Mouse (Mus musculus) cerebellum, postnatal 36 days (tissue): ENCODE measurements around the gene Sema4d.
A peak's percentile ranks its signal among the peaks of the same experiment; 100 is the strongest.

Experiments
- DNase-seq, 2 experiments: peaks; one replicate each; pipeline ENCODE4 v3.0.0; 2021 to 2022; ENCODE audit warnings: mixed read lengths in 2 of 2

Gene Sema4d

DNA sequence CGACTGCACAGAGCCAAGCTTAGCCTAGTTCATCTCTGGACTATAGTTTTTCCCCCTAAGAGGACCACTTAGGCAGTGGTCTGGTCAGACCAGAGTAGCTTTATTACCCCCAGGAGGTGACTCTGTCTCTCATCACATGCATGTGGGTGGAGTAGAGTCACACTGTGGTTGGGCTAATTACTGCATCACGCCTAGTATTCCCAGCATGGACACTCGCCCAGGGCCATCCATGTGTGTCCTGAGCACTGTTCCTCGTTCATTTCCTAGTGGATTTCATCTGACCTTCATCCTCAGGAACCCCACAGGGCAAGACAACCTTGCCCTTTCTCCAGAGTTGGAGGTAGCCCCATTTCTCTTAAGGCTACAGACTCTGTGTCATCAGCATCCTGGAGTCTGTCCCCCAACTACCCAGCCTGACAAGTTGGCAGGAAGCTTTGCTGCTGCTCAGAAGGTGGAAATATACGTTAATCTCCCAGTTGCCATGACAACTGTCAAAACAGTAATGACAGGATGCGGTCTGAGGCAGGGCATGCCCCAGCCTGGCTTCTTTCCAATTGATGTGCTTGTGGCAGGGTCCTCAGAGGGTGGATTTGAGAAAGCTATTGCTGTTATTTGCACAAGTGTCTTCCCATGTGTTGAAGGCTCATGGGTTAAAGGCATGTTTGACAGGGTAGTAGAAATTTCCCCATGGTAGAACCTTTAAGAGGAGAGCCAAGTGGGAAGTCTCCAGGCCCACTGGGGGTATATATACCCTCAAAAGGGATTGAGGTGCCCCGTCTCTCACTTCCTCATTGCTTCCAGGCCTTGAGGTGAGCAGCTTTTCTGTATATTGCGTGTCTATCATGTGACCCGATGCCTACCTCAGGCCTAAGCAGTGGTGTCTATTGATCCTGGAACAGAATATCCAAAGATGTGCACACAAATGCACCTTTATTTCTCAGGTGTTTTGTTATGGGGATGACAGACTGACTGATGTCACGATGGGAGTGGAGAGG, 20.4 kb upstream of the Sema4d start:
- DNase-seq, result no peak

DNA sequence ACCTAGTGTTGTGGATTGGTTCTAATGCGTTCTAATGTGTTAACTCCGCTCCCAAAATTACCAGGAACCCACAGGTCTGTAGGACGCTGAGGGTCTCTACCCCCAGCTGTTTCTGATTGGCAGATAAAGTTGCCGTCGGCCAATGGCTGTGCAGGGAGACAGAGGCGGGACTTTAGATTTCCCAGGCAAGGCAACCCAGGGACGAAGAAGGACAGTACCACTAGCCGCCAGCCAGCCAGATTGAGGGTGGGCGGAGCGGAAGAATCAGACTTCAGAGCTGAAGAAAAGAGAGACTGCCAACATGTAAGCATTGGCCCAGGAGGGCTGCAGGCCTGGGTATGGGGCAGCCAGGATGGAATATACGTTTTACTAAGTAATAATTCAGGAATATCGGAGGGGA, 14.6 kb upstream of the Sema4d start:
- DNase-seq, result no peak

DNA sequence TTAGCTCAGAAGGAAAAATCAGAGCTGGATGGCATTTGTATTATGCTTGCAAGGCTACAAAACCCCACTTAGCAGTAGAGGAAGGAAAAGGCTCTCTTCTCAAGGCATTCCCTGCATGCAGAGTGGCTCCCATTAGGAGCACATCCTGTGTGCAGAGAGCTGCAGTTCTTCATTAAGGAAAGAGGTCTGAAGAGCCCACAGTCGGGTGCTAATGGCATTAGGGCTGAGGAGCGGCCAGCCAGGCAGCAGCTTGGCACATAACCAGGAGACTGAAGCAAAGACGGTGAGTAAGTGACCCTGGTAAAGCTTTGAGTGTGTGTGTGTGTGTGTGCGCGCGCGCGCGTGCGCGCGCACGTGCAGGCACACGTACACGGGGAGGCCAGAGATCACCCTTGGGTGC, 12.7 kb upstream of the Sema4d start:
- DNase-seq, result peak; percentile 57 to 62

DNA sequence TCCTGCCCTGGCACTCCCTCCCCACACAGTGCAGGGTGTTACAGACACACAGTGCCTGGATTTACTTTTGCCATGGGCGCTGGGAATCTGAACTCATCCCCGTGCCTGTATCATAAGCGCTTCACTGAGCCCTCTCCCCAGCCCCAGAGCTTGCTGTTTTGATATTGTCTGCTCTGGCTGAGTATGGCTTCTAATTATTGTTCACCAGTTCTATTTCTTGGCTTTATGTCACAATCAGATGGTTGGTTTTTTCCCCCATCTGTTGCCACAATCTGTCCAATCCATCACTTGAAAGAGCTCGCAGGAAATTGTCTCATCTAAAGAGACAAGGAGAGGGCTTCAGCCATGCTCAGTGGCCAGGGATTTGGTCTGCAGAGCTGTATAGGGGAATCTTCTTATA, 12.1 kb upstream of the Sema4d start:
- DNase-seq, result peak; percentile 64 to 86

DNA sequence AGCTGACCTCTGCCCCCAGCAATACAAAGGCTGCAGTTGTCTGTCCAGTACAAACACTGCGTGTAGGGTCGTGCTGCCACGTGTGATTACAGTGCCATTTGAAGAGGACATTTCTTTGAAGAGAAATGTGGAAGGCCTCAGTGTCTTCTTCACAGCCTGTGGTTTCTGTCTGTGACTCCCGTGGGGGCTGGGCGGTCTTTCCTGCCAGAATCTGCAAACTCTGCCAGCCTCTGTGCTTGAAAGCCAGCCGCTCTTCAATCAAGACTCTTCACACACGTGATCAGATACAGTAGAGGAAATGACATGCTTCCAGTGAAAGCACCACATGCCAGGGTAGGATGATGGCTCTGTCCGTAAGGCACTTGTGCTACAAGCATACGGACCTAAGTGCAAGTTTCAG, 7.4 kb upstream of the Sema4d start:
- DNase-seq, result no peak

DNA sequence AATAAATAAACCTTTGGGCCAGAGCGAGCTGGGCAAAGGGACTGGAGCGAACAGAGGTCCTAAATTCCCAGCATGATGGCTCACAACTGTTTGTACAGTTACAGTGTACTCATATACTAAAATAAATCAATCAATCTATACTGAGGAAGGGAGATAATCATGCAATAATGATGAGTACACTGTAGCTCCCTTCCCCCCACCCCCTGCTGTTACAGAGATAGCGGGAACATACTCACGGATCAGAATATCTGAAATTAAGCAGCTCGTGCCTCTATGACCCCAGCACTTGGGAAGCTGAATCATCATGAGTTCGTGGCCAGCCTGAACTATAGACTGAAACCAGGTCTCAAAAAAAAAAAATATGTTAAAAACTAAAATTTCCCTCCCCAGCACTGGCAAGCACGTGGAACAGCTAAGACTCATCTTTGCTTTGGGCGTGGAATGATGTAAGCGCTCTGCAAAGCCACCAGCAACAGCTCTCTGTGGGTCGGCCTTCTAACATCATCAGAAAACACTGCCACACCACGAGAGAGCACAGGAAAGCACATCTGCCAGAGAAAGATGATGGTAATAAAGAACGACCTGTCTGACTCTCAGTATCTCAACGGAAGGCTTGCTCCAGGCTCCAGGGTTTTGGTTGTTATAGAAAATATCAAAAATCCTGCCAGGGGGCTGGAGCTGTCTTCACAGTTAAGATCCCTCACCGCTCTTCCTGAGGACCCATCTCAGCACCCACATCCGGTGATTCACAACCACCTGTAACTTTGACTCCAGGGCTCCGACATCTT, 6.4 kb upstream of the Sema4d start:
- DNase-seq, result no peak

DNA sequence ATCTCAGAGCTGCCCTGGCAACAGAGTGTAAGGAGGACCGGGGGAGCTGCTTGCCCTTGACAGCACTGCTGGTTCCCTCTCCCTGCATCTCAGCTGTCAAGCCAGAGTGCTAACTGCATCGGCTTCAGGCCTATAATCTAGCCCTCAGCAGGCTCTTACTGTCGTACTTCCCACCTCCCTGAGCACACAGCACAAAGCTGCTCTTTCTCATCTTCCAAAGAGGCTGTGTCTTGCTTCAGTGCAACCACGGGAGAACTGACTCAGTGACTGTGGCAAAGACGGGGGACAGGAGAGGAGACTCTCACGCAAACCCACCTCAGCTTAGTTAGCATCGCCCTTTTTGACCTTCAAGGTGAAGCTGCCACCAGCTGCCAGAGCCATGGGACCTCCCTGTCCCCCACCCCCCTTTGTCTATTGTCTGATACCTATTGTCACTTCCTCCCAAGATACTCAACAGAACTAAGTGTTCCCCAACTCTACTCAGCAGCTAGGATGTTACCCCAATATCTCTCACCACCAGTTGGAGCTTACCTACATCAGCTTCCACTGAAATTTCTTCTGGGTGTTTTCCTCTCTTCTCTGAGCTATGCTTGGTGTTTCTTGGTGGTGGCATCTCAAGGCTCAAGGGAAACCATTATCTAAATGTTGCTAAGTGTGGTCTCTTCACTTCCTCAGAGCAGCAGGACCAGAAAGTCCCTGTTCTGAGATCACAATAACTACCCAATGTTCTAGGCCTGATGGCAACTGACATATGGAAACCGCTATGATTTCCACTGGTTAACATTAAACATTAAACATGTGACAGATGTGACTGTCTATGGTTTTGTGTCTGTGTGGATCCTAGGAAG, 4.6 kb upstream of the Sema4d start:
- no peak for DNase-seq

DNA sequence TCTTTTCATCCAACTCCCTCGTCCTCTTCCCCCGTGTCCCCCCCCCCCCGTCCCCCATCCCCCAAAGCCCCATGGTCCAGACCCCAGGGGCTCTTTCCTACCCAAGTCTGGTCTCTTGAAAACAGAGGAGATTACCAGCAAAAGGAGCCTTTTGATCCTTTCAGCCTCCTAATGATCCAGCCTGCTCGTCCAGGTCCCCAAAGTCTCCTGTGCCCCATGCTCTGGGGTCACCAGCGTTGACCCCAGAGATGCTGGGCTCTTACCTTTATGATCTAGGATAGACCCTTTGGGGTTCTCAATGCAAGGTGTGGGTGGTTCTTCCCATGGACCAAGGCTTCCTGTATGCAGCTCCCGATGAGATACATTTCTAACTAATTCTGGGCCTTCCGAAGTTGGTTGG, 401 bp upstream of the Sema4d start:
- DNase-seq, result no peak

DNA sequence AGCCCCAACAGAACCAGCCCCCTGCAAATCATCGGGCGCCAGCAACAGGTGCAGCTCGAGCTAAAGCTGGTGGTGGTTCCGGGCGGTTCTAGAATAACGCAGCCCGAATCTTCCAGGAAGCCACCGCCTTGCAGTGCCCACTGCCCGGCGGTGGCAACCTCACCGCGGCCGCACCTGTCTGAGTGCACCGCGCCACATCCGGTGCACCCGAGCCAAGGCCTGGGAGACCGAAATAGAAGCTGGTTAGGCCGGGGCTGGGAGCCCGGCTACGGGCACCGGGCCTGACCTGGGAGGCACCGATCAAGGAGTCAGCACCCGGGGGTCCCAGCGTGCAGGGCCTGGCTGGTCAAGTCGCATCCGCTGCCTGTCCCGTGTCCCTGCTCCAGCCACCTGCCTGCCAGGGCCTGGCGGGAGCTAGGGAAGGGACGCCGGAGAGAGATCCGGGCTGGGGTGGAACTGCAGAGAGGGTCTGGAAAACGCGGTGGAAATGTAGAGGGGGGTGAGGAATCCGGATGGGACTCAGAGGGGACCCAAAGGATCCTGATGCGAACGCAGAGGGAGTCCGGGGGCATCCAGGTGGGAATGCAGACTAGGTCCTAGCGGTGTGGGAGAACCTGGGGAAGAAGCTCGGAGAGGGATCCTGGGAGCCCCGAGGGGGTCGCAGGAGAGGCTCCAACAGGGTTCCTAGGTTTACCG, 670 bp downstream of the Sema4d start:
- DNase-seq, result peak; percentile 70 to 72

DNA sequence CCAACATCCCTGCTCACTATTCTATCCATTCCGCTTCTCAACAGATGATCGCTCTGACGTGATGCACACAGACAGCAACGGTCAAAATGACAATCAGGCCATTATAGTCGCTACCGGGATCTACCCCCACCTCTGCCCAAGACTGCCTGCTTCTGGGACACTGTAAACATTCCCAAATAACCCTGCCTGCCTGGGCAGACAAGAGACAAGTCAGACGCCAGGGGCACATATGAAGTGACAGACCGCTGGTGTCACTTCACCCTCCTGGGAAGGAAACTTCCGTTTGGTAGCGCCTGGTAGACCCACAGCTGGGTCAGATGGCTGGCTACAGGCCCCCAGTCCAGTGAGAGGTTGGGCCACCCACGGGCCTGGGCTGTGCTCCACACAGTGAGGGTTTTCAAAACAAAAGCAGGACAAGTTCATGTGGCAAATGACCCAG, 1.4 kb downstream of the Sema4d start:
- peak in 1 of 2 experiments; percentile 37 for DNase-seq

DNA sequence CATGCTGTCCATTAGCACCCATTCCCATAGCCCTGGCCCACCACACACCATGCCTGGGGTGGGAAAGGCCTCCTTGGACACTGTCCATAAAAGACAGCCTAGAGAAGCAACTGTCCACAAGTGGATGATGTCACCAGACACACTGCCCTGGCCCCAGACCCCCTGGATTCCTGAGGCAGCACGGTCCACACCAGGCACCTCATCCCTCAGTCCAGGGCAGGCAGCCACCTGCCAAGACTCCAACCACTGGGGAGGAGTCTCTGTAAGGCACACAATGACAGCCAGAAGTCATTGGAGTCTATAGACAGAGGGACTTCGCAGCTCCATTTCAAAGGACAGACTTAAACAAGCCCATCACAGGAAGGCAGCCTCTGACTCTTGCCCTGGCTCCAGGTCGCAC, 1.9 kb downstream of the Sema4d start:
- no peak for DNase-seq

DNA sequence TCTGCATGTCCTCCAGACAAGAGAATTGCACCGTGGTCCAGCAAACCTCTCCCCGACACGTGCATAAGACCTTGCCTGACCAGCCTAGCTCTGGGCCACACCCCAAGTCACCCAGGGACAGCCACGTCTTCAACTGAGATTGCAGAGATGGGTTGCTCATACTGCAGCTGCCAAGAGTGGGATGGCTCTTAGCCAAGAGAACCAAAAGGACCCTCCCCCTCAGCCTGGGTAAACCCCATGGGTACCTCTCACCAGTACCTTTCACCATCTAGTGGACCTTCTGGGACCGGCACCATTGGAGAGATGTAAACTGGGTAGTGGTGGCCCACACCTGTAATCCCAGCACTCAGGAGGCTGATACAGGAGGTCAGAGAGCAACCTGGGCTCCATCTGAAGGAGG, 2.8 kb downstream of the Sema4d start:
- DNase-seq, result no peak

DNA sequence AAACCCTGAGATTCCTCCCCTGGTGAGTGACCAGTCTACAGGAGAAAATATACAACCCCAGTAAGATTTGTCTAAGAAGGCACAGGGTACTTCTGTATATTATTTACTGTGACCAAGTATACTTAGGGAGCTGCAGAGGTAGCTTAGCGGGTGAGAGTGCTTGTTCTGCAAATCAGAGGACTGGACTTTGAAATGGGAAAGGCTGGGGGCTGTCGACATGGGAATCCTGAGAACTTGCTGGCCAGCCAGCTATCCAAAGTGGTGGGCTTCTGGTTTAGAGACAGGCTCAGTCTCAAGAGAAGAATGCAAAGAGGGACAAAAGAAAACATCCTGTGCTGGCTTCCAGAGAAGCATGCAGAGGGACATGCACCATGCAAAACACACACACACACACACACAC, 5.7 kb downstream of the Sema4d start:
- DNase-seq, result no peak

DNA sequence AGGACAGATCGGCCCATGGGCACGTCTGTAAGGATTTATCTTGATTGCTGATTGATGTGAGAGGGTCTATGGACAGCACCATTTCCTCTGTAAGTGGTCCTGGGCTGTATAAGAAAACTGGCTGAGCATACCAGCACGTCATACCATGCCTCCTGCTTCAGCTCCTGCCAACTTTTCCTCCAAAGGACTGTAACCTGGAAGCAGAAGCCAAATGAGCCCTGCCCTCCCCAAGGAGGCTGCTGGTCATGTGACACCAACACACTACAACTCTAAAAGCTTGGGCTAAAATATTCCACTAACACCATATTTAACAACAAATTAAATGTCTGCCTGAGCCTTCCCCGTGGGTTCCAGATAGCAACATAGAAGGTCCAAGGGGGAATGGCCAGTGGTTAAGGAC, 6.9 kb downstream of the Sema4d start:
- no peak for DNase-seq

DNA sequence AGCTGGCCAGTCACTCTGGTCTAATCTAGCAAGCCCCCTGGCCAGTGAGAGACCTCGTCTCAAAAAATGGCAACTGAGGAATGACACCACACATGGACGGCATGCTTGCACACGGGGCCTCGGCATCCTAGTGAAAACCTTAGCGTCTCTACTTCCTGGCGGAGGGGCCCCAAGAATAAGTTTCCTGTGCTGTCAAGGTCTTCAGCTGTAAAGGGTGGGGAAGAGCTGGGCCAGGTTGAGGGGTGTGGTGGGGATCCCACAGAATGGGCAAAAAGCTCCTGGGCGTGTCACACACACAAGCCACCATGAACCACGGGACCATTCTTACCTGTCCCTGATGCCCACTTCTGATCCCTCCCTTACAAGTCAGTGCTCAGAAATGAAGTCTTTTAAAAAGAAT, 9.1 kb downstream of the Sema4d start:
- no peak for DNase-seq

DNA sequence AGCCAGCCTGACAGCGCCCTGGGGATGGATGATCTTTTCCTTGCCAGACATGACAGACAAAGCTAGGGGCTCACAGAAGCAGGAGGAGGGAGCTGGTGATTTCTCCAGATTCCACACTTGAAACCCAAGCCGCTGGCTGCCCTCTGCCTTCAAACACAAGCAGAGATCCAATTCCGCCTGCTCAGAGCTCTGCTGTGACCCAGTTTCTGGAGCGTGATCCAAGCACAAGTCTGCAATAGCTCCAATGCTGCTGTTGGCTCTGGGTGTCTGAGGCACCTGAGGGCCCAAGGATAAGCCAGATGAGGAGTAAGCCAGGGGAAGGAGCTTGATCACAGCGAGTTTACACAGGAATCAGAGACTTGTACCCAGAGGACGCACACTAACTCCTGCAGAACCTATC, 9.7 kb downstream of the Sema4d start:
- no peak for DNase-seq

DNA sequence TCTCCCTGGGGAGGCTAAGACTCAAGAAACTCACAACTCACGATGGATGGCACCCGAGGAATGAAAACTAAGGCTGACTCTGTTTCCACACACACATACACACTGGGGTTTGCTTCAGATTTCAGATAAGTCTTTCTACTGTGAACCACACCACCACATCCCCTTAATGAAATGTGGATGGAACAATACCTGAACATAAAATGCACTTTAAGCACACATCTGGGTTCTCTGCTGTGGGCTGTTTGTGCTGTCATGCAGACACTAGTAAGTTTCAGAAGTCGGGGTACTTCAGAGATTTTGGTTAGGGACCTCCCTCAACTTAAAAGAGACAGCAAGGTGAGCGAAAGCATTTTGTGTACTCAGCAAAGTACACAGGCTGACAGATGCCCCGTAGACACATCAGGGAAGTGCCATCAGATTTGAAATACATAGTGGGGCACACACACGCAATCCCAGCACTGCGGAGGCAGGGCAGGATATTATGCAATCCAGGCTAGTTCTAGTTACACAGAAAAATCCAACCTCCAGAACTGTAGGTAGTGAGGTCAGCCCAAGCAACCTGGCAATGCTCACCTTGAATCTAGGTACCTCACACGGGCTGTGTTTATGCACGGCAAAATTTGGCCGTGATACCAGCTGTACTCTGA, 12.9 kb downstream of the Sema4d start:
- DNase-seq, result no peak

DNA sequence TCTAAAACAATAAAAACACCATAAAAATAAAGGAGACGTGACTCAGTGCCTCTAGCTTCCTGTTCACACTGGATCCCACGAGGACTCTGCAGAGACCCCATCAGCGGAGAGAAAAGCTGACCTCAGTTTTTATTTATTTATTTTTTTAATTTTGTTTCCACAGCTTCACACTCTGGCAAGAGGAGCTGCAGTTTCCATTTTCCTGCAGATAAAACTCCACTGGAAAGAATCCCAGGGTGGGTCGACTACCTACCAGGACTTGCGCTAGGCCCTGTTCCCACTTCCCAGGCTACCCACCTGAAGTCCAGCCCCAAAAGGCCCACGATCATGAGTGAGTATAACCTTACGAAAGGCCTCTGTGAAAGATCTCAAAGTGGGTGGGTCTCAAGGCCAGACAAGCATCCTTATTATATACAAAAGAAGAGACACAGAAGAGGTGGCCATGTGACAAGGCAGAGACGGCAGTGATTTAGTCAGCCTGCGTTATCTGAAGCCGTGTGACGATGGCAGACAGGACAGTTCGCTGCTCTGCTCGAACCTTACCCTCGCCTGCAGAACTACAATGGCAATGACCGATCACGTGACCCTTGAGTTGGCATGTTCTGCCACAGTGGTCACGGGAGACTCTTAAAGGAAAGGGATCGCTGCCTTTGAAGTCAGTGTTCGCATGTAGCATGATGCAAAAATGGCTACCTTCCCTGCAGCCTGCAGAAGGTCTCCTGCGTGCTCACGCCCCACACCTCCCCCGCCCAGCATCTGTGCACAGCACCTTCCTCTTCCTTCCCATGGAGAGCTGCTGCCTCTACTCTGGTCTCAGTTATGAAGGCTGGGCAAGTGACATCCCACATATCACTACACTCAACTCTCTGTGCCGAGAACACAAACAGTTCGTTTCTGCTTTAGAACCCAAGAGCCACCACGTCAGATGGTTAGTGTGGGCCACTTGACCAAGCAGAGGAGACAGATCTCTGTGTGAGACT, 14.3 kb downstream of the Sema4d start:
- no peak for DNase-seq

DNA sequence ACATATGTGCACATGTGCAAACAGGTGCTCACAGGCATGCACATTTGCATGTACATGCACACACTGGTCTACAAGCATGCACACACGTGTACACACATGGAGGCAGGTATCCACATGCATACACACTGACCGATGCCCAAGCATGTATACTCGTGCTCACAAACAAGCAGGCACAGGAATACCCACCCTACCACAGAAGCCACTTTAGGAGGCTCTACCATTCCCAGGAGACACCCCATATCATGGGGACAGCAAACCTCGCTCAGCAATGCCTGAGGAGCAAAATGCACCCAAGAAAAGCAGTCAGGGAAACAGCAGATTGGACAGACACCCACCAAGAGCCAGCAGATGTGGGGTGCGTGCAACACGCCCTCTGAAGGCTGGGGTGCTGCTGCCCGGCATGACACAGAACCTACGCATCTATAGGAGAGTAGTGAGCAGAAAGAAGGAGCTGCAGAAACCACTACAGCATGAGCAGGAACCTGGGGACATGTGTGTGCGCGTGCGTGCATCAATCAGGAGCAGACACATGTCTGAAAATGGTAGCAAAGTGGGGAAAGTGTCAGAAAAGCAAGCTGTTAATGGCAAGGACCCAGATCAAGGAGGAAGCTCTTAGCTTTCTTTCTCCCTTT, 15.1 kb downstream of the Sema4d start:
- DNase-seq, result no peak

DNA sequence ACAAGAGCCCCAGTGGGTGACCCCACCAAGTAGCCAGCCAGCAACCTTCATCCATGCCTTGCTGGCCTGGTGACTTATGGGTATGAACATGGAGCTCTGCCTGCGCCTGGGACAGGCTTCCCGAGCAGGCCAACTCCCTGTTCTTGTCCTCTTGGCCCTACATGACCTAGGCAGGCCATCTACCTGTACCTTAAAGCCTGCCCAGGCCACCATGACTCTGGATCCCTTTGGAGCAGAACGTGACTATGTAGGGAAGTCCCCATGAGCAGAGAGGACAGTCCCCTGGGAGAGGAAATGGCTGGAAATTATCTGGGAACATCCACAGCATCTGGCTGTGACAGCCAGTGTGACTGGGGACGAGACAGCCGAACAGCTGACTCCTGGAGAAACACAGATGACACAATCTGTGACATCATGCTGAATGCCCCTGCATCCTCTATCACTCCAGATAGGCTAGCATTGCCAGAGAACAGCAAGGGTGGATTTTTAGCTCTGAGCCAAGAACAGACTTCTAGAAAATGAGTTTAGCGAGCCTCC, 15.7 kb downstream of the Sema4d start:
- no peak for DNase-seq
